Mouse (Mus musculus): ENCODE results near the gene Prkg1. TPM values are rescaled to one million over a fixed set of nuclear protein-coding genes. Genes with fewer than 3 reads are reported as not detected.
A peak's percentile ranks its signal among the peaks of the same experiment; 100 is the strongest.
"Not testable (repeated sequence)": the region's sequence is repeated elsewhere in the genome, so short reads cannot be mapped to it uniquely, and the experiment has no call there.

Prkg1 gene
- polyA plus RNA-seq, 1 experiment from 2014 or later, result 13.7 TPM

- Histone ChIP-seq H3K9ac (ENCODE audit: low read depth, low read length) (no peak overlapping the region), H3K4me2 (ENCODE audit: low read depth, low read length) (no peak overlapping the region), H3K27me3 (replicated peaks; ENCODE audit: control insufficient read depth, insufficient read depth, low read length) (no peaks in the 10 kb centered on the region), H3K4me3 (ENCODE audit: low read depth, low read length) (no peak overlapping the region), H3K9me3 (ENCODE audit: control insufficient read depth, low read length) (no peaks in the 10 kb centered on the region), H3K4me1 (ENCODE audit: control insufficient read depth, insufficient read depth, low read length) (no peaks in the 10 kb centered on the region), H3K36me3 (ENCODE audit: control insufficient read depth, insufficient read depth, low read length) (no peaks in the 10 kb centered on the region), H3K27ac (replicated peaks; ENCODE audit: low read depth, low read length) (0 out of 2 replicates have a peak overlapping the region, but pooled peaks have one; percentile 53)
- DNase-seq (ENCODE audit: low spot score), result no peak
- ATAC-seq (ENCODE audit: low read depth), result no peak
- WGBS, result 48% methylated on average over 5 of the region's 5 CpGs
Observed at GRCm38 (mm10) chr19:31361575-31361974, 403.3 kb downstream of the Prkg1 start.

DNA sequence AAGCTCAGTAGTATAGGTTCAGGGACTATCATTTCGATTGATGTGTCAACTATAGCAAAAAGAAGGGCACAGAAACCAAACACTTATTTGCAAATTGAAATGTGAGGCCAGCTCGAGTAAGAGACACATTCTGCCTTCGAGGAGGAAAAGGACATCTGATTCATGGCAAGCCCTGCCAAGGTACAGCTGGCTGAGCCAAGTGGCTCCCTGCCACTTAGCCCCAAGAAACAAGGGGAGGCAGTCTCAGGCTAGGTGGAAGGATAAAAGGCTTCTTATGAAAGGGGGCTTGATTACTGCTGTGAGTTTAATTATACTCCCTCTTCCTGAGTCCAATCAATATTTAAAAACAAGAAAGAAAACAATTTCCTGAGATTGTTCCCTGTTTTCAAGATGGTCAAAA lies 403.7 kb downstream of the Prkg1 start:
- H3K27me3 ChIP-seq (replicated peaks; ENCODE audit: control insufficient read depth, insufficient read depth, low read length), result no peaks in the 10 kb centered on the region
- ATAC-seq (ENCODE audit: low read depth), result no peak
- H3K4me1 ChIP-seq (ENCODE audit: control insufficient read depth, insufficient read depth, low read length), result no peaks in the 10 kb centered on the region
- H3K36me3 ChIP-seq (ENCODE audit: control insufficient read depth, insufficient read depth, low read length), result no peaks in the 10 kb centered on the region
- no peak overlapping the region for H3K9ac ChIP-seq (ENCODE audit: low read depth, low read length)
- 39% methylated on average over 3 of the region's 3 CpGs for WGBS
- no peak overlapping the region for H3K4me2 ChIP-seq (ENCODE audit: low read depth, low read length)
- H3K9me3 ChIP-seq (ENCODE audit: control insufficient read depth, low read length), result no peaks in the 10 kb centered on the region
- peak; percentile 54 for DNase-seq (ENCODE audit: low spot score)
- H3K27ac ChIP-seq (replicated peaks; ENCODE audit: low read depth, low read length), result 0 out of 2 replicates have a peak overlapping the region, but pooled peaks have one; percentile 53
- no peak overlapping the region for H3K4me3 ChIP-seq (ENCODE audit: low read depth, low read length)

- Histone ChIP-seq H3K27me3 (replicated peaks; ENCODE audit: control insufficient read depth, insufficient read depth, low read length) (no peaks in the 10 kb centered on the region), H3K36me3 (ENCODE audit: control insufficient read depth, insufficient read depth, low read length) (no peaks in the 10 kb centered on the region), H3K4me2 (ENCODE audit: low read depth, low read length) (no peak overlapping the region), H3K4me1 (ENCODE audit: control insufficient read depth, insufficient read depth, low read length) (no peaks in the 10 kb centered on the region), H3K9ac (ENCODE audit: low read depth, low read length) (no peak overlapping the region), H3K27ac (replicated peaks; ENCODE audit: low read depth, low read length) (no peak overlapping the region), H3K4me3 (ENCODE audit: low read depth, low read length) (no peak overlapping the region), H3K9me3 (ENCODE audit: control insufficient read depth, low read length) (no peaks in the 10 kb centered on the region)
- ATAC-seq (ENCODE audit: low read depth) (no peak), DNase-seq (ENCODE audit: low spot score) (peak; percentile 46)
- 49% methylated on average over 1 of the region's 1 CpGs for WGBS
Observed at GRCm38 (mm10) chr19:31354959-31355358, 409.9 kb downstream of the Prkg1 start.

DNA sequence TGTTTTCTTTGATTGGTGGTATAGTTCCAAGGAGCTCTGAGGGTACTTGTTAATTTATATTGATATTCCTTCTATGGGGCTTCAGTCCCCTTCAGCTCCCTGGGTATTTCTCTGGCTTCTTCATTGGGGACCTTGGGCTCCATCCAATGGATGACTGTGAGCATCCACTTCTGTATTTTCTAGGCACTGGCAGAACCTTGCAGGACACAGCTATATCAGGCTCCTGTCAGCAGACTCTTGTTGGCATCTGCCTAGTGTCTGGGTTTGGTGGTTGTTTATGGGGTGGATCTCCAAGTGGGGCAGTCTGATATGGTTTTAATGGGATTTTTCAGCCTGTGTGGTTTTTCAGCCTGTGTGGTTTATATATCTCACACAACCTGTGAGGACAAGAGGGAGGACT lies 412.0 kb downstream of the Prkg1 start:
- H3K4me1 ChIP-seq (ENCODE audit: control insufficient read depth, insufficient read depth, low read length); H3K27me3 ChIP-seq (replicated peaks; ENCODE audit: control insufficient read depth, insufficient read depth, low read length); H3K36me3 ChIP-seq (ENCODE audit: control insufficient read depth, insufficient read depth, low read length); H3K27ac ChIP-seq (replicated peaks; ENCODE audit: low read depth, low read length); H3K4me2 ChIP-seq (ENCODE audit: low read depth, low read length); H3K4me3 ChIP-seq (ENCODE audit: low read depth, low read length); H3K9ac ChIP-seq (ENCODE audit: low read depth, low read length); DNase-seq (ENCODE audit: low spot score); ATAC-seq (ENCODE audit: low read depth); H3K9me3 ChIP-seq (ENCODE audit: control insufficient read depth, low read length): not testable (repeated sequence)

- H3K4me1 ChIP-seq (ENCODE audit: control insufficient read depth, insufficient read depth, low read length), result no peaks in the 10 kb centered on the region
- no peaks in the 10 kb centered on the region for H3K36me3 ChIP-seq (ENCODE audit: control insufficient read depth, insufficient read depth, low read length)
- no peak overlapping the region for H3K4me3 ChIP-seq (ENCODE audit: low read depth, low read length)
- no peak overlapping the region for H3K27ac ChIP-seq (replicated peaks; ENCODE audit: low read depth, low read length)
- ATAC-seq (ENCODE audit: low read depth), result no peak
- H3K9ac ChIP-seq (ENCODE audit: low read depth, low read length), result no peak overlapping the region
- no peaks in the 10 kb centered on the region for H3K9me3 ChIP-seq (ENCODE audit: control insufficient read depth, low read length)
- H3K4me2 ChIP-seq (ENCODE audit: low read depth, low read length), result no peak overlapping the region
- 52% methylated on average over 3 of the region's 3 CpGs for WGBS
- DNase-seq (ENCODE audit: low spot score), result peak; percentile 43
- H3K27me3 ChIP-seq (replicated peaks; ENCODE audit: control insufficient read depth, insufficient read depth, low read length), result no peaks in the 10 kb centered on the region
Observed at GRCm38 (mm10) chr19:31351796-31352195, 413.0 kb downstream of the Prkg1 start.

DNA sequence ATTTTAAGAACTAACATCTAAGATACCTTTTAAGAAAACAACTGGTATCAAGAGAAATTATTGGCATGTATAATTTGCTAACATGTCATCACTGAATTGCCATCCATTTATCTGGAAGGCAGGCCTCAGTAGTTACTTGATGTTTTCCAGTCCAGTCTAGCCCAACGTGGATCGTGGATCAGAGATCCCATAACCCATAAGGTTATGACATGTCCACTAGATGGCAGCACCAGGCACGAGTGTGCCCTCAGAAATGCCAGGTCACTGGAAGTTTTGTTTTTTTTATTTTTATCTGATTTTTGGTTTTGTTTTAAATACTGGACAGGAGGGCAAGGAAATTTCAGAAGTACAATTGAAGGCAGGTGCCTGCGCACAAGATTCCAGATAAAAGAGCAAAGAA lies 422.7 kb downstream of the Prkg1 start:
- no peak overlapping the region for H3K4me3 ChIP-seq (ENCODE audit: low read depth, low read length)
- H3K4me1 ChIP-seq (ENCODE audit: control insufficient read depth, insufficient read depth, low read length), result no peaks in the 10 kb centered on the region
- no peaks in the 10 kb centered on the region for H3K9me3 ChIP-seq (ENCODE audit: control insufficient read depth, low read length)
- DNase-seq (ENCODE audit: low spot score), result peak; percentile 71
- 28% methylated on average over 4 of the region's 4 CpGs for WGBS
- H3K36me3 ChIP-seq (ENCODE audit: control insufficient read depth, insufficient read depth, low read length), result no peaks in the 10 kb centered on the region
- no peak overlapping the region for H3K4me2 ChIP-seq (ENCODE audit: low read depth, low read length)
- H3K27ac ChIP-seq (replicated peaks; ENCODE audit: low read depth, low read length), result no peak overlapping the region
- no peak for ATAC-seq (ENCODE audit: low read depth)
- H3K9ac ChIP-seq (ENCODE audit: low read depth, low read length), result no peak overlapping the region
- no peaks in the 10 kb centered on the region for H3K27me3 ChIP-seq (replicated peaks; ENCODE audit: control insufficient read depth, insufficient read depth, low read length)

DNA sequence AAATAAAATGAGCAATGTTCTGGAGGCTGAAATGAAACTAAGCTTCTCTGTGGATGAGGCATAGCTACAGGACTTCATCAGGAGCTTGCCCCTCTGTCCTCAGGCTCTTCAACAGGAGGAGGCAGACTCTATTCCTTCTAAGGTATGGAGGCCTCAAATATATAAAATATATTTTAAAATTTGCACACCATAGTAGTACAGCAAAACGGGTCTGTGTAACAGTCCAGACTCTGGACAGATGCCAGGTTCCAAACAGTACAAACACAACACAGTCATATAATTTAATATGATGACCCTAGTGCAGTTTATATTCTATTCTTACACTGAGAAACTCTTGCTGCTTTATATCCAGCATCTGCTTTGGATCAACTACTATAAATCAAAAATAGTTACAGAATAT lies 423.9 kb downstream of the Prkg1 start:
- no peak overlapping the region for H3K27ac ChIP-seq (replicated peaks; ENCODE audit: low read depth, low read length)
- no peaks in the 10 kb centered on the region for H3K4me1 ChIP-seq (ENCODE audit: control insufficient read depth, insufficient read depth, low read length)
- H3K36me3 ChIP-seq (ENCODE audit: control insufficient read depth, insufficient read depth, low read length), result no peaks in the 10 kb centered on the region
- no peaks in the 10 kb centered on the region for H3K9me3 ChIP-seq (ENCODE audit: control insufficient read depth, low read length)
- H3K9ac ChIP-seq (ENCODE audit: low read depth, low read length), result no peak overlapping the region
- DNase-seq (ENCODE audit: low spot score), result no peak
- H3K4me2 ChIP-seq (ENCODE audit: low read depth, low read length), result no peak overlapping the region
- 22% methylated on average over 1 of the region's 1 CpGs for WGBS
- no peaks in the 10 kb centered on the region for H3K27me3 ChIP-seq (replicated peaks; ENCODE audit: control insufficient read depth, insufficient read depth, low read length)
- ATAC-seq (ENCODE audit: low read depth), result no peak
- H3K4me3 ChIP-seq (ENCODE audit: low read depth, low read length), result no peak overlapping the region

DNA sequence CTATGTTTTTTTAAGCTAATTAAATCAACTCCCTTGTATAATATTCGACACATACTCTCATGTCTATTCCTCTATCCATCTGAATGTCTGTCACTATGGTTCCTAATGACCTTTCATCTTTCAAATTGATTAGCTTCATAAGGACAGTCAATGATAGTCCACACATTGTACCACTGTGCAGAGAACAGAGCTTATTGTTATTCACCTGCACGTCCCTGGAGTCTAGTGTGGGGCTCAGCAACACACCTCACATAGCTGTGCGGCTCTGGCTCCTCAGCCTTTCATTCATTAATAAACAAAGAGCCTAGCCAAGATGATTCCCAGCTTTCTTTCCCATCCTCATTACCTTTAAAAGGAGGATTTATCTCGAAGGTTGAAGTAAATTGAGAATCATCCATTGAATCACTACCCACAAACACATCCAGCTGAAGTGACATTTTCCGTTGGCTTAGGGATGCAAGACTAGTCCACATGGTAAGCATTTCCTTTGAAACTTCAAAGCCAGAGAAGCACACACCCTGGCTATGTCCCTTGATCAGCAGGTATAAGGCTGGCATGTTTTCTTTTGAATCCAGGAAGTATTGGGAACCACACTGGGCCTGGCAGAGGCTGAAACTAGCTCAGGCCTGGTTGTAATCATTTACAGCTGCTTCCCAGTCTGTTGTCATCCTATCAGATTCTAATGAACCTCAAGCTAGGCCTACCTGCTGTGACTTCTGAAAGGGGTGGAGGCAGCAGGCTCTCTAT lies 426.3 kb downstream of the Prkg1 start:
- WGBS, result 57% methylated on average over 5 of the region's 5 CpGs
- H3K9ac ChIP-seq (ENCODE audit: low read depth, low read length), result no peak overlapping the region
- H3K4me3 ChIP-seq (ENCODE audit: low read depth, low read length), result no peak overlapping the region
- DNase-seq (ENCODE audit: low spot score) (no peak), ATAC-seq (ENCODE audit: low read depth) (no peak)
- no peaks in the 10 kb centered on the region for H3K27me3 ChIP-seq (replicated peaks; ENCODE audit: control insufficient read depth, insufficient read depth, low read length)
- H3K9me3 ChIP-seq (ENCODE audit: control insufficient read depth, low read length), result no peaks in the 10 kb centered on the region
- no peak overlapping the region for H3K27ac ChIP-seq (replicated peaks; ENCODE audit: low read depth, low read length)
- H3K36me3 ChIP-seq (ENCODE audit: control insufficient read depth, insufficient read depth, low read length), result no peaks in the 10 kb centered on the region
- no peak overlapping the region for H3K4me2 ChIP-seq (ENCODE audit: low read depth, low read length)
- no peaks in the 10 kb centered on the region for H3K4me1 ChIP-seq (ENCODE audit: control insufficient read depth, insufficient read depth, low read length)

GRCm38 (mm10) chr19:31337863-31338217 lies 427.0 kb downstream of the Prkg1 start:
- H3K27me3 ChIP-seq (replicated peaks; ENCODE audit: control insufficient read depth, insufficient read depth, low read length), result no peaks in the 10 kb centered on the region
- DNase-seq (ENCODE audit: low spot score), result no peak
- no peaks in the 10 kb centered on the region for H3K4me1 ChIP-seq (ENCODE audit: control insufficient read depth, insufficient read depth, low read length)
- no peak overlapping the region for H3K27ac ChIP-seq (replicated peaks; ENCODE audit: low read depth, low read length)
- H3K4me2 ChIP-seq (ENCODE audit: low read depth, low read length), result no peak overlapping the region
- H3K4me3 ChIP-seq (ENCODE audit: low read depth, low read length), result no peak overlapping the region
- WGBS, result 75% methylated on average over 6 of the region's 6 CpGs
- no peaks in the 10 kb centered on the region for H3K9me3 ChIP-seq (ENCODE audit: control insufficient read depth, low read length)
- no peak overlapping the region for H3K9ac ChIP-seq (ENCODE audit: low read depth, low read length)
- ATAC-seq (ENCODE audit: low read depth), result no peak
- no peaks in the 10 kb centered on the region for H3K36me3 ChIP-seq (ENCODE audit: control insufficient read depth, insufficient read depth, low read length)

Measured in embryonic facial prominence, embryonic 14.5 days (tissue).